Mouse (Mus musculus) left cerebral cortex, adult 8-10 months (tissue): Measurements from ENCODE around the gene Lasp1. TPM values are rescaled to one million over a fixed set of nuclear protein-coding genes. Genes with fewer than 3 reads are reported as not detected.
"Not testable (repeated sequence)": the region's sequence is repeated elsewhere in the genome, so short reads cannot be mapped to it uniquely, and the experiment has no call there.

ENCODE experiments used
- DNase-seq, 2 experiments: peaks; one replicate each; pipeline ENCODE4 v3.0.0; 2022; ENCODE audit warnings: low spot score in 2 of 2
- total RNA-seq, 4 experiments: library from RNA; stranded (reverse); gene quantifications; 2 replicates each; pipeline ENCODE4 v1.2.4; 2022

Lasp1 gene
- total RNA-seq, 4 experiments from 2014 or later = 138 to 169 (median 155) TPM

GRCm38 (mm10) chr11:97827654-97828053 is 28.9 kb downstream of the Lasp1 start:
- DNase-seq = no peak

- DNase-seq = no peak
Observed at GRCm38 (mm10) chr11:97829365-97829764, 30.6 kb downstream of the Lasp1 start.

GRCm38 (mm10) chr11:97829913-97830476 is 31.2 kb downstream of the Lasp1 start:
- DNase-seq = no peak

- no peak for DNase-seq
Observed at GRCm38 (mm10) chr11:97830501-97830900, 31.7 kb downstream of the Lasp1 start.

DNA sequence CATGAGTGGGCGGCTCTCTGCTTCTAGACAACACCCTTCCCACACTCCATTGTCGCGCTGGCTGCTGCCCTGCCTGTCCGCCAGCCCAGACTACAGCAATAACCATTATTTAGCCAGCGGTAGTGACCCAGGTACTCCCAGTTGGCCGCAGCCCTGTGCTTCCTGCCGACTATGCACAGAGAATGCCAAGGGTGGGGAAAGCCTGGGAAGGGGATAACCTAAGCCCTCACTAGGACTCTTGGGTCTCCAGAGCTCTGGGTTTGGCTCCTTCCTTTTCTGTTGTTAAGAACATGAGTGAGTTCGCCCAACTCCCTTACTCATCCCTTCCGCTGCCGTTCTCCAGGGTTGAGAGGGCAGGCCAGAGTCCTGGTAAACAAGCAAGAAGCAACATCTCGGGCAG is 33.2 kb downstream of the Lasp1 start:
- DNase-seq = no peak

DNA sequence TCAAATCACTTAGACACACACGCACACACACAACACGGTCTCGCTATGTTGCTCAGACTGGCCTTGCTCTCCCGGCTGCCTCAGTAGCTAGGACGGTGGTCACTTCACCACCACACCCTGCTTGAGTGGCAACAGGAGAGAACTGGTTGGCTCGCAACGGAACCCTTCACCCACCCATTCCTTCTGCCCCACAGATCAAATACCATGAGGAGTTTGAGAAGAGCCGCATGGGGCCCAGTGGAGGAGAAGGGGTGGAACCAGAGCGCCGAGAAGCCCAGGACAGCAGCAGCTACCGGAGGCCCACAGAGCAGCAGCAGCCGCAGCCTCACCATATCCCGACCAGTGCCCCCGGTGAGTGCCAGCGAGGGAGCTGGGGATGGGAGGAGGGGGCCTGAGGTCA is 34.6 kb downstream of the Lasp1 start:
- DNase-seq = no peak

DNA sequence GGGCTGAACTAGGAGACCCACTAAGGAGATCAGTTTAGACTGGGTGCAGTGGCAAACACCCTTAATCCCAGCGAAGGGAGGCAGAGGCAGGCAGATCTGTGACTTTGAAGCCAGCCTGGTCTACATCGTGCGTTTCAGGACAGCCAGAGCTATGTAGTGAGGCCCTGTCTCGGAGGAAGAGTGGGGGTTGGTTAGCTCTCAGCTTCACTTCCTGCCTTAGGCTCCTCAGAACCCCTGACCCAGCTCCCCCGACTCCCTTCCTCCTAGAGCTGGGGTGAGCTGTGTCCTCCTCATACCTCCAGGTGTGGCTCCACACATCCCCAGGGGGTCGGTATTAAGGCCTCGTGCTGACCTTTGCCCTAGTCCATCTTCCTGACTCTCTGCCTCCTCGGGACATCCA is 37.7 kb downstream of the Lasp1 start:
- no peak for DNase-seq

- DNase-seq = not testable (repeated sequence)
Observed at GRCm38 (mm10) chr11:97837051-97837450, 38.3 kb downstream of the Lasp1 start.

- DNase-seq = no peak
Observed at GRCm38 (mm10) chr11:97837641-97838149, 38.9 kb downstream of the Lasp1 start.

- DNase-seq = no peak
Observed at GRCm38 (mm10) chr11:97838779-97839440, 40.1 kb downstream of the Lasp1 start.

GRCm38 (mm10) chr11:97839441-97840134 is 40.8 kb downstream of the Lasp1 start:
- no peak for DNase-seq

DNA sequence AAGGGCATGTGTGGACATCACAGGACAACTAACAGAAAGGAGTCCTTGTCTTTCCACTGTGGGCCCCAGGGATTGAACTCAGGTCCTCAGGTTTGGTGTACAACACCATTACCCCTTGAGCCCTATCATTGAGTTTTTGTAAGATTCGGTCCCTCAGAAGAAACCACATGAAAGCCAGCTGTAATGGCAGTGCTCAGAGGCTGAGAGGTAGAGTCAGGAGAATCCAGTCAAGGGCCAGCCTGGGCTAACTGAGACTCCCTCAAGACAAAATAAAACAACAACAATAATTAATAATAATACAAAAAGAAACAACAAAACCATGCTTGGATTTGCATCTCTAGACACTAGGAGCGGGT is 41.3 kb downstream of the Lasp1 start:
- no peak for DNase-seq

DNA sequence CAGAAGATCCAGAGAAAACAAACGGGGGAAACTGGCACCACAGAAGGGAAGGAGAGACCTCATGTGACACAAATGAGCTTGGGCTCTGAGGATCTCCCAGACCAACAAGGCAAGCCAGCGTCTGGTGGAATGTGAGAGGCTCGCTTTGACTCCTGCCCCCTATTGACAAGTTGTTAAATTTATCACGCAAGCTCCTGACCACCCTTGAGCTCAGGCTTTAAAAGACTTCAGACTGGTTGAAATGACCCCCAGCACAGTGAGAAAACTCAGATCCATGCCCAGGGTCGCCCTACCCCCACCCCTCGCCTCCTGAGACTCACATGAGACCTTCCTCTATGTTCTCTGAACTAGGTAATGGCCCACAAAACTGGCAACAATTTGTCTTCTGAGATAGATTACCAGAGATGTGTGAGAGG is 41.7 kb downstream of the Lasp1 start, which contains the start of gene B230217C12Rik:
TSS of gene B230217C12Rik (plus strand) at position 242 of the 416 bp plus-strand sequence.
- DNase-seq = no peak

GRCm38 (mm10) chr11:97840991-97841661 is 42.3 kb downstream of the Lasp1 start:
- DNase-seq = peak; percentile 81 to 96

DNA sequence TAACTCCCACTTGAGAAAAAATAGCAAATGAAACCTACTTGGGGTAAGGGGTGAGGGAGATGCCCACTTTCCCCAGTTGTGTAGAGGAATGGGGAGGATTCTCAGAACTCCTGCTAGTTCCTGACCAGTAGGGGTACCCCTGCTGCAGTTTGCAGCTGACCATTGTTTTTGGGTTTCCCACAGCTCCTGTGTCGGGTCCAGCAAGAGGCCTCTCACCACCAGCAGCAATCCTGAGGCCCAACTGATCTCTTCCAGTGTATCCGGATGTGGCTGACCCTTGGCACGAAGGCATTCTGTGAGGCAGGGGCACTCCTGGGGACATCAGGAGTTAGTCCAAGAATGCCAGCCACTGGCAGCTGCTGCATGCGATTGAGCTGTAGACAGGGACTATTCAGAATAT is 43.2 kb downstream of the Lasp1 start:
- no peak for DNase-seq

DNA sequence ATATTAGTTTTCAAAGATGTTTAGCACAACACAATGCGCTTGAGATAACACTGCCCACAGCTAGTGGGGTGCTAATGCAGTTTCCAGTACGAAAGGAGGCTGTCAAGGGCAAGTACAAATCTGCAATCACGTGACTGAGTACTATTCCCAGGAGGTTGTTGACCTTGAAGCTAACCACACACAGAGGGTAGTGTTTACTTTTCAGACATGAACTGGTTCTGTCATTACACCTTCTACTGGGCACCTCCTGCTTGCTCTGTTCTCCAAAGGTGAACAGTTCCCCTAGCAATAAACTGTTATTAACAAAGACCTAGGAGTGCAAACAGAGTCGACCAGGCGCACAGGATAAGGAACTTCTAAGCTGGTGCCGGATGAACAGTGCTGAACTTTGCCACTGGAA is 51.6 kb downstream of the Lasp1 start:
- DNase-seq = no peak

GRCm38 (mm10) chr11:97851601-97852000 is 52.8 kb downstream of the Lasp1 start:
- DNase-seq = no peak

DNA sequence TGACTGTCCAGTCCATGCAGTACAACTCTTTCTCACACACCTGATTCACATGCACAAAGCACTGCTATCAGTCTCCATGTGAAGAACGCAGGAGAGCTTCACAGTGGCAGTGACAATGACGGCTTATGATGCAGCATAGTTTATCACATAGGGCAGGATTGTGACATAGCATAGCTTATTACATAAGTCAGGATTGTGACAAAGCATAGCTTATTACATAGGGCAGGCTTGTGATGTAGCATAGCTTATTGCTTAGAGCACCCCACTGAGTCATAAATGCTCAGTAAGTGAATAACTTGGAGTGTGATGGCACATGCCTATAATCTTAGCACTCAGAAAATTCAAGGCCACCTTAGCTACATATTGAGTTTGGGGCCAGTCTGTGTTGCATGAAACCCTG is 56.7 kb downstream of the Lasp1 start:
- DNase-seq = no peak

DNA sequence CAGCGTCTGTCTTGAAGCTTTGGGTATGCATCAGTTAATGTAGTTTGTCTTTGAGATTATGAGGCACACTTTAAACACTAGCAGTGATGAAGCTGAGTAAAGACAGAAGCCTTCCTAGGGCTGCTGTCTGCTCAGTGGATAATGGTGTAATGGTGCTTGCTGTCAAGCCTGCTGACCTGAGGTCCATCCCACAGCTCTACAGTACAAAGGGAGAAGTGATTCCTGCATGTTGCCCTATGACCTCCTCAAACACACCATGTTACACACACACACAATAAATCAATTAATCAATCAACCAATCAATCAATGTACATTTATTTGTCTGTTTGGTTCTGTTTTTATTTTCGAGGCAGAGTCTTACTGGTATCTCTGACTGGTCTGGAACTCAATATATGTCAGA is 63.3 kb downstream of the Lasp1 start:
- no peak for DNase-seq

DNA sequence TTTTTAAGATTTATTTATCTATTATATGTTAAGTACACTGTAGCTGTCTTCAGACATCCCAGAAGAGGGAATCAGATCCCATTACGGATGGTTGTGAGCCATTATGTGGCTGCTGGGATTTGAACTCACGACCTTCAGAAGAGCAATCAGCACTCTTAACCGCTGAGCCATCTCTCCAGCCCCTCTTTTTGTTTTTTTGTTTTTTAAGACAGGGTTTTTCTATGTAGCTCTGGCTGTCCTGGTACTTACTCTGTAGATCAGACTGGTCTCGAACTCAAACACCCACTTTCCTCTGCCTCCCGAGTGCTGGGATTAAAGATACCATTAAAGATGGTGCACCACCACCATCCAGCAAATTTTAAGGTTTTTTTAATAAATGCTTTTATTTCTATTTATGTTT is 66.6 kb downstream of the Lasp1 start:
- no peak for DNase-seq

DNA sequence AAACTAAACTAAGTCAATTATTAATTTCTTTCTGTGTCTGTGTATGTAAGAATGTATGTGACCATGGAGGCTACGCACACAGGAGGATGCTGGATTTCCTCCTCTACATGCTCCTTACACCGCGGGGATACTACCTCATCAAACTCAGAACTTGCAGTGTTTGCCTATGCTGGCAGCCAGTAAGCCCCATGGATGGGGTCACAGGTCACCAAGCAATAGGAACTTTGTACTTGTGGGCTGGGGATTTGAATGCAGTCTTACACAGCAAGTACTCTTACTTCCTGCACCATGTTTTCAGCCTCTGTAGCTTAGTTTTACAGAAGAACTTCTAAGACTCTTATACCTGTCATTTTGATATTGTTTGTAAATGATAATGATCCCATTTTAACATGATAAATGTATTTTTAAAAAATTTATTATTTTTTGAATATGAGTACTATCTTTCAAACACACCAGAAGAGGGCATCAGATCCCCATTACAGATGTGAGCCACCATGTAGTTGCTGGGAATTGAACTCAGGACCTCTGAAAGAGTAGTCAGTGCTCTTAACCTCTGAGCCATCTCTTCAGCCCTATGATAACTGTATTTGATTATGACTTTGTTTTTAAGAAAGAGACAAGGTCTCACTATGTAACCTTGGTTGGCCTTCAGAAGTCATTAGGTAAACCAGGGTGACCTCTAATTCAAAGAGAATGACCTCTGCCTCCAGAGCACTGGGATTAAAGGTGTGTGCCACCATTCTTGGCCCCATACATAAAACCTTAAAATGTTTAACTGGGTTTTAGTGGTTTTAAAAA is 67.5 kb downstream of the Lasp1 start:
- DNase-seq = no peak
